Mouse (Mus musculus) ES-E14 (cell line): ENCODE measurements around the gene Utp14a. TPM values are rescaled to one million over a fixed set of nuclear protein-coding genes. Genes with fewer than 3 reads are reported as not detected.
A peak's percentile ranks its signal among the peaks of the same experiment; 100 is the strongest.
"Not testable (repeated sequence)": the region's sequence is repeated elsewhere in the genome, so short reads cannot be mapped to it uniquely, and the experiment has no call there.

Experiments
- DNase-seq: peaks from one replicate; pipeline ENCODE4 v3.0.0-alpha.2; 2013; ENCODE audit warnings: low read depth, low spot score
- H3K27ac ChIP-seq: 2 replicates; pipeline ENCODE4 v1.5.1; 2012; ENCODE audit warnings: low read depth, mild to moderate bottlenecking, low read length, moderate library complexity, mixed read lengths; ENCODE audit not compliant: poor library complexity, insufficient read depth, severe bottlenecking
- H3K36me3 ChIP-seq: 2 replicates; pipeline ENCODE4 v1.6.1; 2012; ENCODE audit warnings: mild to moderate bottlenecking, low read length, moderate library complexity, mixed read lengths; ENCODE audit not compliant: control insufficient read depth, poor library complexity, insufficient read depth, severe bottlenecking
- H3K4me1 ChIP-seq, 2 experiments: fragments of 150-350 bp in 1 of 2; sonication (generic) in 1 of 2; 2 replicates each; pipeline ENCODE4 v1.6.1; 2012; ENCODE audit warnings: low read length in 2 of 2, mild to moderate bottlenecking in 1 of 2, mixed read lengths in 1 of 2; ENCODE audit not compliant: control insufficient read depth in 2 of 2, insufficient read depth in 2 of 2, poor library complexity in 1 of 2
- H3K4me3 ChIP-seq, 2 experiments: fragments of 150-350 bp in 1 of 2; sonication (generic) in 1 of 2; 2 replicates each; pipeline ENCODE4 v1.5.1; 2012; ENCODE audit warnings: low read length in 2 of 2, low read depth in 1 of 2, mild to moderate bottlenecking in 1 of 2, mixed read lengths in 1 of 2; ENCODE audit not compliant: insufficient read depth in 1 of 2, poor library complexity in 1 of 2, severe bottlenecking in 1 of 2
- H3K9ac ChIP-seq: 2 replicates; pipeline ENCODE4 v1.6.1; 2012; ENCODE audit warnings: low read depth, mild to moderate bottlenecking, low read length, mixed read lengths; ENCODE audit not compliant: poor library complexity, insufficient read depth, severe bottlenecking
- H3K9me3 ChIP-seq: fragments of 150-350 bp; sonication (generic); 2 replicates; pipeline ENCODE4 v1.6.1; 2012; ENCODE audit warnings: low read depth, mild to moderate bottlenecking, low read length; ENCODE audit not compliant: control insufficient read depth, insufficient read depth
- CHD2 ChIP-seq: IDR thresholded peaks from 2 replicates; pipeline ENCODE4 v1.6.1; 2014; ENCODE audit warnings: mild to moderate bottlenecking, low read depth, low read length, inconsistent platforms
- HCFC1 ChIP-seq: IDR thresholded peaks from 2 replicates; pipeline ENCODE4 v1.6.1; 2012; ENCODE audit warnings: low read length, inconsistent platforms, borderline replicate concordance; ENCODE audit not compliant: insufficient read depth
- ZC3H11A ChIP-seq: IDR thresholded peaks from 2 replicates; pipeline ENCODE4 v1.6.1; 2012; ENCODE audit warnings: low read depth, mild to moderate bottlenecking, inconsistent platforms, low read length, borderline replicate concordance
- ZNF384 ChIP-seq: IDR thresholded peaks from 2 replicates; pipeline ENCODE4 v1.6.1; 2012; ENCODE audit warnings: low read depth, low read length, inconsistent platforms
- in situ Hi-C, 2 experiments: fragments of 600-800 bp; cut with MboI; formaldehyde crosslinking; loops; one replicate each; pipeline ENCODE4 v1.15.1; 2025; ENCODE audit warnings: low sequenced_read_pairs in 2 of 2, inconsistent platforms in 1 of 2; ENCODE audit not compliant: unreplicated experiment in 2 of 2
- total RNA-seq: library from RNA; depleted of rRNA; stranded (reverse); fragments of 300-350 nt; gene quantifications from 2 replicates; pipeline ENCODE4 v1.2.3, GENCODE M21; 2012; rRNA removed

Gene Utp14a
- total RNA-seq, result 52.0 and 57.7 TPM in 2 replicates

DNA sequence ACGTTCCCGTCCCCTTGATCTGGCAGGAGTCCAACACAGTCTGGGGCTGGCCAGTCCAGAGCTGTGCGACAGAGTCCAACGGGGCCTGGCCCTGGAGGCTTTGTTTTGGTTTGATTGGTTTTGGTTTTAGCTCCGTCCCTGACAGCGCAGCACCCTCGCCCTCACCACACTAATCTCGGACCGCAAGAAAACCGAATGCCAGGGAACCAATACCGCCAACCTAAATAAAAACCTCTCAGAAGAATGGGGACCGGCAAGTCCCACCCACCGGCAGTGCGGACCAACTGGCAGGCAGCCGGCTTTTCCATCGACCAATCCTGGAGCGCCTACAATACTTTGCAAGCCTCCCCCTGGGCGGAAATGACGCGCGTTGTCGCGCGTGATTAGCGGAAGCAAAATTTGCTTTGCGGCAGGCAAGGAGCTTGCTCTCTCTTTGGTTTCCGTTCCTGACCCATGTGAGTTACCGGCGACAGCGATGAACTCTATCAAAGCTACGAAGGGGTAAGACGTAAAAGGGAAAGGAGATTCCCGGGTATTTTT, at the start of gene Utp14a:
Gene Utp14a, plus strand, starts transcription at position 395 of the 540 bp plus-strand sequence.
- H3K36me3 ChIP-seq, result peaks cover 6% of the 10 kb centered on the region
- DNase-seq, result peak; percentile 76
- H3K27ac ChIP-seq, result peak within 1 kb of the TSS; percentile 79
- in situ Hi-C loops, result no loop called here
- peak within 1 kb of the TSS; percentile 78 to 81 for H3K4me3 ChIP-seq
- 0 out of 2 replicates have a peak, but pooled peaks cover 3% of the 10 kb centered on the region for H3K9me3 ChIP-seq
- TF ChIP-seq ZC3H11A (no peak), HCFC1 (0 out of 2 replicates have a peak, but pooled peaks have one; percentile 17)
- peak within 1 kb of the TSS; percentile 90 for H3K9ac ChIP-seq
- H3K4me1 ChIP-seq, result peaks cover 0 to 7% of the 10 kb centered on the region in 2 experiments; a peak in 2 of 4 replicates

DNA sequence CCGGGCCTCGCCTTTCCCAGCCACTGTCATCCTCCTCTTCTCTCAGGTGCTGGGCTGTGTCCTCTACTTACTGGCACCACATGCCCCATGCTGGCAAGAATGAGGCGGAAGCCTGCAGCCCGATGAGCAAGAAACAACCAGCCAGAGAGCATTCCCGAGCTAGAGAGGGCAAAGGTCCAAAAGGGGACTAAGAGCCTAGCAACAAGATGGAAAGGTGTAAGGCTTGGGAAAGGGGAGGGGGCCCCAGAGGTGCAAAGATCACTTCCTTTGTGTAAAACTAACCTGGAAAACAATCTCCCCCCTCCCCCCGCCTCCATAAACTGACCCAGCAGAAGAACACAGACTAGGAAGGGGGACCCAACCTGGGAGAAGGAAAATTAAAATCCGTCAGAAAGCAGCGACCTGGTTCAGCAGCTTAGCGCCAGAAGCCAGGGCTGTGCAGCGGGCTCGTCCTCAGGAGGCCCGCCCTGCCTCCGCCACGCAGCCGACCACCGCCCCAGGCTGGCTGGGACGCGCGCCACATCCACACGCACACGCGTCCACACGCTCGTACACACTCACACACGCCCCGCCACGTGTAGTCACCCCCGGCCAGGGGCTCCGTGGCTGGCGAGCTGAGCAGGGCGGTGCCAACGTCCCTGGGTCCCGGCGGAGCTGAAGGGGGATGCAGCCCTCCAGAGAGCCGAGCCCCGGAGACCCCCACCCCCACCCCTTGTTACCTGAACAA, 48.7 kb upstream of the Utp14a start:
- Histone ChIP-seq H3K9me3 (no peaks in the 10 kb centered on the region), H3K27ac (peak overlapping the region; percentile 35; the same call in 1 of the 2 replicates), H3K4me1 (no peaks in the 10 kb centered on the region), H3K9ac (peak overlapping the region; percentile 80), H3K36me3 (peaks cover 4% of the 10 kb centered on the region; the same call in 1 of the 2 replicates), H3K4me3 (peak overlapping the region; percentile 89 to 97)
- no peak for TF ChIP-seq HCFC1
- no peak for DNase-seq
- in situ Hi-C loops, result no loop called here

DNA sequence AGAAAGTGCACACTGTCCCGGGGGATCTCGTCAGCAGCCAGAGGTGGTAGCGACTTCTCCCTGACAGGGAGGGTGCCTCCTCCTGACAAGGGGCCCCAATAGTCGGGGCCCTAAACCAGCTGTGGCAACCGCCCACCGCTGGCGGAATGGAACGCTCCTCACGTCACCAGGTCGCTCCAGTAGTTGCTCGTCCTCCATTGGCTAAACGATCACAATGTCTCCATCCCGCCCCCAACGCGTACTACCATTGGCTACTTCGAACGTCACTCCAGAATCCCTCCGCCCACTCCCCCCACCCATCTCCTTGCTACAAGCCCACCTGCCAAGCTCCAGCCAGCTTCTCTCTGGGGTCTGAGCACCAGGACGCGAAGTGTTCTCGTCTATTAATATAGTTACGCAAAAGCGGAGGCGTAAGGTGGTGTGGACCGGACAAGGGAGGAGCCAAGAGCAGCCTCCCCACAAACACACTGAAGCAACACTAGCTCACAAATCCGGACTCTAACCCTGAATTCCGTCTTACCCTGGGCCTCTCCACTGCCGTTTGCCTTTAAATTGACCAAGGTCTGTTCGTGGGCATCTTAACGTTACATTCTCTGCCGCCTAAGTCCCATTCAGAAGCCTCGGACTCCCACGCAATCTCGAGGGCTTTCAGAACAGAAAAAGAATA, 48.0 kb upstream of the Utp14a start, which contains the start of gene Zdhhc9:
Gene Zdhhc9, minus strand, starts transcription at position 360 of the 667 bp plus-strand sequence.
- no peaks in the 10 kb centered on the region for H3K9me3 ChIP-seq
- peaks cover 4% of the 10 kb centered on the region; the same call in 1 of the 2 replicates for H3K36me3 ChIP-seq
- TF ChIP-seq CHD2, result peak; percentile 64; the same call in 1 of the 2 replicates
- no peak for TF ChIP-seq ZC3H11A
- DNase-seq, result peak; percentile 79
- H3K4me1 ChIP-seq, result no peaks in the 10 kb centered on the region
- H3K9ac ChIP-seq, result peak within 1 kb of the TSS; percentile 80
- H3K27ac ChIP-seq, result peak within 1 kb of the TSS; percentile 35; the same call in 1 of the 2 replicates
- in situ Hi-C loops, result no loop called here
- peak within 1 kb of the TSS; percentile 89 to 97 for H3K4me3 ChIP-seq

GRCm38 (mm10) chrX:48209746-48210145, 46.9 kb upstream of the Utp14a start:
- H3K27ac ChIP-seq, H3K9me3 ChIP-seq, H3K4me3 ChIP-seq, H3K36me3 ChIP-seq, DNase-seq, H3K9ac ChIP-seq, H3K4me1 ChIP-seq, in situ Hi-C loops: not testable (repeated sequence)

GRCm38 (mm10) chrX:48219468-48219867, 37.2 kb upstream of the Utp14a start:
- H3K36me3 ChIP-seq, result no peaks in the 10 kb centered on the region
- H3K9ac ChIP-seq, result no peak overlapping the region
- no peaks in the 10 kb centered on the region for H3K4me1 ChIP-seq
- no peak overlapping the region for H3K4me3 ChIP-seq
- TF ChIP-seq ZNF384 (peak; percentile 49; the same call in 1 of the 2 replicates), CHD2 (no peak)
- DNase-seq, result no peak
- in situ Hi-C loops, result no loop called here
- no peaks in the 10 kb centered on the region for H3K9me3 ChIP-seq
- no peak overlapping the region for H3K27ac ChIP-seq
